Mouse (Mus musculus): ENCODE results near the gene Klf7.

DNA sequence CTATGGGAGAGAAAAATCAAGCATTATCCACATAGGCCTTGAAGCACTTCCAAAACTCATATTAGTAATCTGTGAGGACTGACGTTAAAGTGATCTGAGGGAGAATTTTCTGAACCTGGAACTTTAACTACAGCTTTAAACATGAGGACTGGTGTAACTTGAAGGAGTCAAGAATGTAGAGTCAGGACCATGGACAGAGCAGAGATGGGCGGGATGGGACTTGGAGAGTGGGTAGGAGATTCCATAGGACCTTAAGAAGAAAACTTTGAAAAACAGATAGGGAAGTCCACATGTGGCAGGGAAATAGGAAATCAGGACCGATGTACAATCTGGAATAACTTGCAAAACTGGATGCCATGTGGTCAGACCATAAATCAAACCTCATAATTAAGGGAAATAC lies 36.7 kb upstream of the Klf7 start:
- no peak for TF ChIP-seq CTCF (IDR thresholded peaks at IDR 0.05; ENCODE audit: control insufficient read depth, insufficient read depth, insufficient read length)
- no peak for TF ChIP-seq USF1 (IDR thresholded peaks at IDR 0.05; ENCODE audit: low read depth)
- no peak for TF ChIP-seq CEBPB (IDR thresholded peaks at IDR 0.05; ENCODE audit: low read depth)
- no peak for TF ChIP-seq MYOD1 (IDR thresholded peaks at IDR 0.05; ENCODE audit: control insufficient read depth, insufficient read length, low read depth)
- TF ChIP-seq MAX (IDR thresholded peaks at IDR 0.05) = no peak
- TF ChIP-seq FOSL1 (IDR thresholded peaks at IDR 0.05; ENCODE audit: insufficient read depth, low read length, poor library complexity, severe bottlenecking) = no peak
- no peak for TF ChIP-seq MYOG (IDR thresholded peaks at IDR 0.05; ENCODE audit: control insufficient read depth, extremely low read depth, insufficient read length)

Measured in C2C12 (cell line).